Mouse (Mus musculus): ENCODE measurements around the gene Prss41. TPM values are rescaled to one million over a fixed set of nuclear protein-coding genes. Genes with fewer than 3 reads are reported as not detected.

The Prss41 gene
- polyA plus RNA-seq, 1 experiment from 2014 or later, result 3.9 TPM

- no peaks in the 10 kb centered on the region for H3K27me3 ChIP-seq (ENCODE audit: low read depth, poor library complexity, severe bottlenecking)
- no peaks in the 10 kb centered on the region for H3K36me3 ChIP-seq
- H3K27ac ChIP-seq, result 0 out of 2 replicates have a peak overlapping the region, but pooled peaks have one; percentile 42
- peak; percentile 77 for DNase-seq (ENCODE audit: low spot score)
- no peak overlapping the region for H3K4me3 ChIP-seq
- 66% methylated on average over 19 of the region's 19 CpGs for WGBS
- H3K4me1 ChIP-seq, result peaks cover 7% of the 10 kb centered on the region
- no peaks in the 10 kb centered on the region for H3K9me3 ChIP-seq (replicated peaks)
Observed at GRCm38 (mm10) chr17:23850853-23851749, 7.1 kb upstream of the Prss41 start.

GRCm38 (mm10) chr17:23850028-23850427 is 6.1 kb upstream of the Prss41 start:
- DNase-seq (ENCODE audit: low spot score), result no peak
- Histone ChIP-seq H3K4me1 (no peaks in the 10 kb centered on the region), H3K36me3 (no peaks in the 10 kb centered on the region), H3K27ac (no peak overlapping the region), H3K9me3 (replicated peaks) (no peaks in the 10 kb centered on the region), H3K27me3 (ENCODE audit: low read depth, poor library complexity, severe bottlenecking) (no peaks in the 10 kb centered on the region), H3K4me3 (no peak overlapping the region)
- 61% methylated on average over 2 of the region's 2 CpGs for WGBS

GRCm38 (mm10) chr17:23843141-23843811 is 696 bp downstream of the Prss41 start:
- Histone ChIP-seq H3K36me3 (no peaks in the 10 kb centered on the region), H3K9me3 (replicated peaks) (no peaks in the 10 kb centered on the region), H3K27me3 (ENCODE audit: low read depth, poor library complexity, severe bottlenecking) (peaks cover 6% of the 10 kb centered on the region; the same call in 1 of the 2 replicates), H3K4me3 (peak overlapping the region; percentile 43), H3K4me1 (peaks cover 12% of the 10 kb centered on the region), H3K27ac (peak overlapping the region; percentile 31; the same call in 1 of the 2 replicates)
- peak; percentile 39 for DNase-seq (ENCODE audit: low spot score)
- 45% methylated on average over 23 of the region's 23 CpGs for WGBS

- Histone ChIP-seq H3K36me3 (no peaks in the 10 kb centered on the region), H3K4me1 (peaks cover 12% of the 10 kb centered on the region), H3K27me3 (ENCODE audit: low read depth, poor library complexity, severe bottlenecking) (peaks cover 6% of the 10 kb centered on the region; the same call in 1 of the 2 replicates), H3K9me3 (replicated peaks) (no peaks in the 10 kb centered on the region), H3K27ac (no peak overlapping the region), H3K4me3 (no peak overlapping the region)
- peak; percentile 64 for DNase-seq (ENCODE audit: low spot score)
- 33% methylated on average over 4 of the region's 4 CpGs for WGBS
Observed at GRCm38 (mm10) chr17:23841145-23841544, 2.8 kb downstream of the Prss41 start.

GRCm38 (mm10) chr17:23836006-23836575 is 7.9 kb downstream of the Prss41 start, which contains the start of gene Prss33:
TSS of gene Prss33 (minus strand) at chr17:23836056.
- 77% methylated on average over 8 of the region's 8 CpGs for whole genome bisulfite sequencing
- Histone ChIP-seq H3K27me3 (ENCODE audit: low read depth, poor library complexity, severe bottlenecking) (peaks cover 21% of the 10 kb centered on the region; the same call in 1 of the 2 replicates), H3K4me3 (no peak within 1 kb of the TSS), H3K27ac (no peak within 1 kb of the TSS), H3K4me1 (peaks cover 7% of the 10 kb centered on the region; the same call in 1 of the 2 replicates), H3K9me3 (replicated peaks) (no peaks in the 10 kb centered on the region), H3K36me3 (no peaks in the 10 kb centered on the region)
- DNase-seq (ENCODE audit: low spot score), result no peak

GRCm38 (mm10) chr17:23831201-23831600 is 12.8 kb downstream of the Prss41 start:
- Histone ChIP-seq H3K9me3 (replicated peaks) (no peaks in the 10 kb centered on the region), H3K36me3 (peaks cover 14% of the 10 kb centered on the region), H3K27ac (no peak overlapping the region), H3K4me1 (peaks cover 27% of the 10 kb centered on the region), H3K27me3 (ENCODE audit: low read depth, poor library complexity, severe bottlenecking) (peaks cover 21% of the 10 kb centered on the region; the same call in 1 of the 2 replicates), H3K4me3 (no peak overlapping the region)
- DNase-seq (ENCODE audit: low spot score), result no peak
- WGBS, result 97% methylated on average over 1 of the region's 1 CpGs

- Histone ChIP-seq H3K4me1 (peaks cover 40% of the 10 kb centered on the region), H3K36me3 (peaks cover 35% of the 10 kb centered on the region), H3K4me3 (peak within 1 kb of the TSS; percentile 90), H3K9me3 (replicated peaks) (no peaks in the 10 kb centered on the region), H3K27ac (peak within 1 kb of the TSS; percentile 93), H3K27me3 (ENCODE audit: low read depth, poor library complexity, severe bottlenecking) (peaks cover 9% of the 10 kb centered on the region; the same call in 1 of the 2 replicates)
- 2% methylated on average over 40 of the region's 42 CpGs for WGBS
- peak; percentile 93 for DNase-seq (ENCODE audit: low spot score)
Observed at GRCm38 (mm10) chr17:23829064-23829619, 14.8 kb downstream of the Prss41 start, which contains the start of gene Elob. TSS of gene Elob (minus strand) at chr17:23829136.

- peak overlapping the region; percentile 90 for H3K4me3 ChIP-seq
- peaks cover 3% of the 10 kb centered on the region; the same call in 1 of the 2 replicates for H3K27me3 ChIP-seq (ENCODE audit: low read depth, poor library complexity, severe bottlenecking)
- H3K36me3 ChIP-seq, result peaks cover 42% of the 10 kb centered on the region
- peak overlapping the region; percentile 93 for H3K27ac ChIP-seq
- peak; percentile 81 for DNase-seq (ENCODE audit: low spot score)
- under 1% methylated on average over 45 of the region's 47 CpGs for WGBS
- H3K4me1 ChIP-seq, result peaks cover 41% of the 10 kb centered on the region
- H3K9me3 ChIP-seq (replicated peaks), result no peaks in the 10 kb centered on the region
Observed at GRCm38 (mm10) chr17:23828271-23829001, 15.5 kb downstream of the Prss41 start.

GRCm38 (mm10) chr17:23825591-23825990 is 18.4 kb downstream of the Prss41 start:
- Histone ChIP-seq H3K36me3 (peaks cover 70% of the 10 kb centered on the region), H3K27me3 (ENCODE audit: low read depth, poor library complexity, severe bottlenecking) (no peaks in the 10 kb centered on the region), H3K27ac (no peak overlapping the region), H3K4me3 (no peak overlapping the region; the same call in 1 of the 2 replicates), H3K9me3 (replicated peaks) (no peaks in the 10 kb centered on the region), H3K4me1 (peaks cover 43% of the 10 kb centered on the region)
- WGBS, result 83% methylated on average over 4 of the region's 4 CpGs
- no peak for DNase-seq (ENCODE audit: low spot score)

GRCm38 (mm10) chr17:23823614-23824013 is 20.4 kb downstream of the Prss41 start:
- H3K36me3 ChIP-seq, result peaks cover 90% of the 10 kb centered on the region

GRCm38 (mm10) chr17:23823018-23823417 is 21.0 kb downstream of the Prss41 start:
- no peak for DNase-seq (ENCODE audit: low spot score)
- no peak overlapping the region for H3K4me3 ChIP-seq
- H3K9me3 ChIP-seq (replicated peaks), result peaks cover 9% of the 10 kb centered on the region; the same call in 1 of the 2 replicates
- WGBS, result 88% methylated on average over 16 of the region's 16 CpGs
- H3K36me3 ChIP-seq, result peaks cover 96% of the 10 kb centered on the region
- peaks cover 34% of the 10 kb centered on the region for H3K4me1 ChIP-seq
- H3K27ac ChIP-seq, result no peak overlapping the region
- H3K27me3 ChIP-seq (ENCODE audit: low read depth, poor library complexity, severe bottlenecking), result no peaks in the 10 kb centered on the region

More at GRCm38 (mm10) chr17:23823614-23824013, 20.4 kb downstream of the Prss41 start:
- Histone ChIP-seq H3K4me1 (peaks cover 36% of the 10 kb centered on the region), H3K4me3 (no peak overlapping the region), H3K9me3 (replicated peaks) (0 out of 2 replicates have a peak, but pooled peaks cover 4% of the 10 kb centered on the region), H3K27me3 (ENCODE audit: low read depth, poor library complexity, severe bottlenecking) (no peaks in the 10 kb centered on the region), H3K27ac (no peak overlapping the region)
- WGBS, result 93% methylated on average over 12 of the region's 12 CpGs
- no peak for DNase-seq (ENCODE audit: low spot score)
